In genomic region chr16:30873493-30874211, GRCm38 (mm10) we compare ENCODE assay signal across 9 mouse cellular contexts.
DNase-seq lines count a peak whose midpoint lies in the region; ATAC-seq lines count a peak whose summit lies in the region.
"Had no signal": no experiment of that assay in that cellular context is flagged by ENCODE, and none has a peak within 500 bp of the region (broad histone marks: within the 10 kb centered on the region; RNA-seq: fewer than 3 reads in every experiment).

No protein-coding gene starts in this region.

- no peak overlapping the region for H3K27ac ChIP-seq in intestine, embryonic 14.5 days (ENCODE audit: low read depth)
- H3K27ac ChIP-seq in intestine, embryonic 15.5 days = no peak overlapping the region
- peak overlapping the region; percentile 78 for H3K27ac ChIP-seq in forebrain, embryonic 12.5 days
- H3K27ac ChIP-seq in midbrain, embryonic 12.5 days (replicated peaks) = peak overlapping the region; percentile 43

- no peaks in the 10 kb centered on the region for H3K36me3 ChIP-seq in intestine, embryonic 14.5 days (ENCODE audit: control insufficient read depth, insufficient read depth, low read length)
- no peaks in the 10 kb centered on the region for H3K36me3 ChIP-seq in intestine, embryonic 15.5 days
- H3K36me3 ChIP-seq in forebrain, embryonic 12.5 days (replicated peaks) = no peaks in the 10 kb centered on the region
- no peaks in the 10 kb centered on the region for H3K36me3 ChIP-seq in midbrain, embryonic 12.5 days

- ATAC-seq in intestine, embryonic 14.5 days (replicated peaks; ENCODE audit: low FRiP score, low TSS enrichment, low read depth) = no peak
- ATAC-seq in intestine, embryonic 15.5 days = no peak
- peak; percentile 90 for ATAC-seq in forebrain, embryonic 12.5 days (ENCODE audit: low FRiP score)
- ATAC-seq in midbrain, embryonic 12.5 days (ENCODE audit: low FRiP score, low read depth) = peak; percentile 65; the same call in 1 of the 2 replicates

- peak overlapping the region; percentile 11; the same call in 1 of the 2 replicates for H3K4me2 ChIP-seq in intestine, embryonic 14.5 days (ENCODE audit: low read length)
- no peak overlapping the region for H3K4me2 ChIP-seq in intestine, embryonic 15.5 days (replicated peaks)
- H3K4me2 ChIP-seq in forebrain, embryonic 12.5 days = peak overlapping the region; percentile 37
- peak overlapping the region; percentile 14 for H3K4me2 ChIP-seq in midbrain, embryonic 12.5 days (replicated peaks)

- DNase-seq in intestine, embryonic 14.5 days (ENCODE audit: low spot score) = no peak
- DNase-seq in heart, postnatal 10 days = peak; percentile 44 to 50
- peak; percentile 48 to 52 for DNase-seq in kidney, postnatal 4 days
- DNase-seq in layer of hippocampus, adult 11-12 months (ENCODE audit: low spot score) = no peak
- DNase-seq in adrenal gland, postnatal 14 days = no peak

- intact Hi-C loops in heart, postnatal 10 days (cut with DNase I) = loop anchor here (2.0 to 5.0 kb wide), 4 partner anchors 53 to 136 kb away; no protein-coding TSS in a partner anchor

- 56% methylated on average over 26 of the region's 26 CpGs for WGBS in intestine, embryonic 14.5 days
- 54% methylated on average over 26 of the region's 26 CpGs for WGBS in intestine, embryonic 15.5 days
- WGBS in forebrain, embryonic 12.5 days = 25% methylated on average over 26 of the region's 26 CpGs
- WGBS in midbrain, embryonic 12.5 days = 43% methylated on average over 26 of the region's 26 CpGs

- no peaks in the 10 kb centered on the region for H3K27me3 ChIP-seq in intestine, embryonic 14.5 days (replicated peaks; ENCODE audit: control insufficient read depth, insufficient read depth, low read length)
- H3K27me3 ChIP-seq in intestine, embryonic 15.5 days (replicated peaks) = no peaks in the 10 kb centered on the region
- H3K27me3 ChIP-seq in forebrain, embryonic 12.5 days = no peaks in the 10 kb centered on the region
- H3K27me3 ChIP-seq in midbrain, embryonic 12.5 days = no peaks in the 10 kb centered on the region

- H3K9me3 ChIP-seq in intestine, embryonic 14.5 days (ENCODE audit: control insufficient read depth, low read length) = no peaks in the 10 kb centered on the region
- H3K9me3 ChIP-seq in intestine, embryonic 15.5 days = no peaks in the 10 kb centered on the region
- H3K9me3 ChIP-seq in forebrain, embryonic 12.5 days = no peaks in the 10 kb centered on the region
- no peaks in the 10 kb centered on the region for H3K9me3 ChIP-seq in midbrain, embryonic 12.5 days

- no peak overlapping the region for H3K4me3 ChIP-seq in intestine, embryonic 14.5 days (ENCODE audit: low read depth, low read length)
- H3K4me3 ChIP-seq in intestine, embryonic 15.5 days (replicated peaks) = no peak overlapping the region
- H3K4me3 ChIP-seq in forebrain, embryonic 12.5 days (replicated peaks) = no peak overlapping the region
- H3K4me3 ChIP-seq in midbrain, embryonic 12.5 days = no peak overlapping the region
- H3K4me3 ChIP-seq: erythroblast, embryonic 14.5 days had no signal

- H3K4me1 ChIP-seq in intestine, embryonic 14.5 days (replicated peaks; ENCODE audit: control insufficient read depth, insufficient read depth, low read length) = peaks cover 5% of the 10 kb centered on the region
- 0 out of 2 replicates have a peak, but pooled peaks cover 2% of the 10 kb centered on the region for H3K4me1 ChIP-seq in intestine, embryonic 15.5 days (replicated peaks)
- peaks cover 24% of the 10 kb centered on the region for H3K4me1 ChIP-seq in forebrain, embryonic 12.5 days
- peaks cover 18% of the 10 kb centered on the region for H3K4me1 ChIP-seq in midbrain, embryonic 12.5 days

- H3K9ac ChIP-seq in intestine, embryonic 14.5 days (ENCODE audit: low read length) = no peak overlapping the region
- H3K9ac ChIP-seq in intestine, embryonic 15.5 days = no peak overlapping the region
- no peak overlapping the region for H3K9ac ChIP-seq in forebrain, embryonic 12.5 days
- H3K9ac ChIP-seq in midbrain, embryonic 12.5 days (replicated peaks) = no peak overlapping the region

Comparison
In these comparisons a context has a peak if more than half of its experiments do, and no peak if none do; other contexts are left out.
1. ATAC-seq: peak in forebrain, embryonic 12.5 days (single experiment) and midbrain, embryonic 12.5 days (single experiment); none in intestine, embryonic 14.5 days (single experiment) and intestine, embryonic 15.5 days (single experiment).
2. DNase-seq: peak in heart, postnatal 10 days (2 of 2) and kidney, postnatal 4 days (2 of 2); none in intestine, embryonic 14.5 days (single experiment), layer of hippocampus, adult 11-12 months (single experiment) and adrenal gland, postnatal 14 days (single experiment).
3. H3K27ac ChIP-seq: peak in forebrain, embryonic 12.5 days (single experiment) and midbrain, embryonic 12.5 days (single experiment); none in intestine, embryonic 14.5 days (single experiment) and intestine, embryonic 15.5 days (single experiment).